26 mouse cellular contexts compared by ENCODE assay signal in genomic region chr12:70715836-70716235, GRCm38 (mm10).
DNase-seq lines count a peak whose midpoint lies in the region; ATAC-seq lines count a peak whose summit lies in the region.
"Had no signal": no experiment of that assay in that cellular context is flagged by ENCODE, and none has a peak within 500 bp of the region (broad histone marks: within the 10 kb centered on the region; RNA-seq: fewer than 3 reads in every experiment).

No protein-coding gene starts in this region.

- H3K4me3 ChIP-seq in heart, embryonic 12.5 days = no peak overlapping the region
- no peak overlapping the region for H3K4me3 ChIP-seq in midbrain, embryonic 10.5 days
- H3K4me3 ChIP-seq: embryonic facial prominence, embryonic 10.5 days; embryonic facial prominence, embryonic 12.5 days; erythroblast, embryonic 14.5 days; forebrain, embryonic 10.5 days; forebrain, embryonic 12.5 days had no signal

- peaks cover 22% of the 10 kb centered on the region for H3K4me1 ChIP-seq in heart, embryonic 12.5 days (replicated peaks)
- H3K4me1 ChIP-seq in midbrain, embryonic 10.5 days = peaks cover 8% of the 10 kb centered on the region

- no peaks in the 10 kb centered on the region for H3K9me3 ChIP-seq in heart, embryonic 12.5 days (replicated peaks)
- H3K9me3 ChIP-seq in midbrain, embryonic 10.5 days (replicated peaks) = no peaks in the 10 kb centered on the region
- H3K9me3 ChIP-seq: embryonic facial prominence, embryonic 10.5 days; embryonic facial prominence, embryonic 12.5 days; forebrain, embryonic 10.5 days; forebrain, embryonic 12.5 days; G1E had no signal

- peak; percentile 23 for DNase-seq in heart, adult 11 months
- DNase-seq in testis, postnatal 10 days (ENCODE audit: low spot score) = peak; percentile 18
- DNase-seq in testis, postnatal 14 days (ENCODE audit: low spot score) = no peak
- DNase-seq in R1 (ENCODE audit: low read depth, low spot score) = peak; percentile 76
- peak; percentile 40 for DNase-seq in induced T-regulatory cell, adult 2 months (ENCODE audit: low read depth)
- DNase-seq in right cerebral cortex, postnatal 10 days (ENCODE audit: low spot score in 2 of 2) = no peak
- DNase-seq in midbrain, embryonic 10.5 days (ENCODE audit: low spot score) = no peak
- DNase-seq: adrenal gland, adult 8-10 months; adrenal gland, postnatal 14 days; adrenal gland, postnatal 36 days; cerebellum, adult 11-12 months; cerebellum, adult 2 months; cerebellum, adult 9-10 months; cerebellum, postnatal 10 days; cerebellum, postnatal 25 days had no signal

- H3K36me3 ChIP-seq in heart, embryonic 12.5 days = no peaks in the 10 kb centered on the region
- no peaks in the 10 kb centered on the region for H3K36me3 ChIP-seq in midbrain, embryonic 10.5 days
- H3K36me3 ChIP-seq: embryonic facial prominence, embryonic 10.5 days; embryonic facial prominence, embryonic 12.5 days; forebrain, embryonic 10.5 days; forebrain, embryonic 12.5 days; G1E had no signal

- ATAC-seq in heart, embryonic 12.5 days (ENCODE audit: insufficient number of reproducible peaks, low FRiP score) = no peak
- ATAC-seq: activated CD4-positive, CD25-positive, alpha-beta regulatory T cell, adult 4 months; forebrain, embryonic 14.5 days; forebrain, embryonic 16.5 days; Patski had no signal

- no peak overlapping the region for H3K9ac ChIP-seq in heart, embryonic 12.5 days
- H3K9ac ChIP-seq: embryonic facial prominence, embryonic 12.5 days; forebrain, embryonic 12.5 days had no signal

- H3K4me2 ChIP-seq in heart, embryonic 12.5 days = no peak overlapping the region
- H3K4me2 ChIP-seq: embryonic facial prominence, embryonic 12.5 days; forebrain, embryonic 12.5 days had no signal

- 83% methylated on average over 2 of the region's 2 CpGs for WGBS in heart, embryonic 12.5 days
- WGBS in midbrain, embryonic 10.5 days = 84% methylated on average over 2 of the region's 2 CpGs

- H3K27ac ChIP-seq in heart, embryonic 12.5 days (ENCODE audit: poor library complexity, severe bottlenecking) = no peak overlapping the region
- no peak overlapping the region for H3K27ac ChIP-seq in midbrain, embryonic 10.5 days (replicated peaks)
- H3K27ac ChIP-seq: embryonic facial prominence, embryonic 10.5 days; embryonic facial prominence, embryonic 12.5 days; forebrain, embryonic 10.5 days; forebrain, embryonic 12.5 days had no signal

- no peaks in the 10 kb centered on the region for H3K27me3 ChIP-seq in heart, embryonic 12.5 days (replicated peaks)
- H3K27me3 ChIP-seq in midbrain, embryonic 10.5 days (ENCODE audit: low read depth, poor library complexity, severe bottlenecking) = no peaks in the 10 kb centered on the region
- H3K27me3 ChIP-seq: embryonic facial prominence, embryonic 12.5 days; forebrain, embryonic 12.5 days; Patski had no signal

Comparison
In these comparisons a context has a peak if more than half of its experiments do, and no peak if none do; other contexts are left out.
1. DNase-seq: peak in heart, adult 11 months (single experiment), testis, postnatal 10 days (single experiment), R1 (single experiment) and induced T-regulatory cell, adult 2 months (single experiment); none in testis, postnatal 14 days (single experiment), right cerebral cortex, postnatal 10 days (0 of 2) and midbrain, embryonic 10.5 days (single experiment).